Mouse (Mus musculus) brain, embryonic 14.5 days (tissue): ENCODE measurements around the gene Glycam1. TPM values are rescaled to one million over a fixed set of nuclear protein-coding genes. Genes with fewer than 3 reads are reported as not detected.
A peak's percentile ranks its signal among the peaks of the same experiment; 100 is the strongest.

Source experiments
- DNase-seq: peaks from one replicate; pipeline ENCODE4 v3.0.0-alpha.2; 2011; ENCODE audit warnings: low read depth
- CTCF ChIP-seq: fragments of 200-500 bp; IDR thresholded peaks from 2 replicates; pipeline ENCODE4 v1.5.1; 2012; ENCODE audit warnings: inconsistent platforms, mild to moderate bottlenecking, moderate library complexity, borderline replicate concordance; ENCODE audit not compliant: insufficient read depth, insufficient read length; ENCODE audit errors: extremely low read depth
- POLR2A ChIP-seq: fragments of 200-500 bp; IDR thresholded peaks from 2 replicates; pipeline ENCODE4 v1.6.1; 2012; ENCODE audit warnings: mild to moderate bottlenecking, inconsistent platforms, borderline replicate concordance; ENCODE audit not compliant: poor library complexity, insufficient read depth, insufficient read length, severe bottlenecking; ENCODE audit errors: extremely low read depth
- polyA plus RNA-seq: library from polyadenylated mRNA; depleted of rRNA; stranded (reverse); fragments of >200 nt; gene quantifications from 2 replicates; pipeline ENCODE4 v1.2.3, GENCODE M21; 2012; rRNA removed

Gene Glycam1
- polyA plus RNA-seq, 1 experiment: not detected

- peak; percentile 98 for DNase-seq
- TF ChIP-seq POLR2A (no peak), CTCF (no peak)
These were observed 46.1 kb downstream of the Glycam1 start for GRCm38 (mm10) chr15:103518600-103519385.

DNA sequence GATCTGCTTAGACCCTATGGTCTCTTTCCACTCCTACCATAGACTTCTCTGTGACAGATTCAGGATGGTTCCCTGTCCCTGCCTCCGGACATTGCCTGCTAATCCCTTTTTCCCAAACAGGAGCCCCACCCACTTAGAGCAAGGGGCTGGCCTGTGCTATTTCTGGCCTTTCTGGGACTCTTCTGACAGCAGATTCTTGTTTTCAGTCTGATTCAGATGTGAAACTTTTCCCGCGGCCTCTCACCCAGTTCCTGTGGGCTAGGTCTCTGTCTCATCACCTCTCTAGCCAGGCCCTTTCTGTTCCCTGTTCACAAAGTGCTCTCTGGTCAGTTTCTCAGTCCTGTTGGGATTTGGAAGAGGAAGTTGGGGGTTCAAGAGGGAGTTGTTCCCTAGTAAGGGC, 50.0 kb downstream of the Glycam1 start:
- DNase-seq: no peak
- TF ChIP-seq CTCF: no peak
- no peak for TF ChIP-seq POLR2A

DNA sequence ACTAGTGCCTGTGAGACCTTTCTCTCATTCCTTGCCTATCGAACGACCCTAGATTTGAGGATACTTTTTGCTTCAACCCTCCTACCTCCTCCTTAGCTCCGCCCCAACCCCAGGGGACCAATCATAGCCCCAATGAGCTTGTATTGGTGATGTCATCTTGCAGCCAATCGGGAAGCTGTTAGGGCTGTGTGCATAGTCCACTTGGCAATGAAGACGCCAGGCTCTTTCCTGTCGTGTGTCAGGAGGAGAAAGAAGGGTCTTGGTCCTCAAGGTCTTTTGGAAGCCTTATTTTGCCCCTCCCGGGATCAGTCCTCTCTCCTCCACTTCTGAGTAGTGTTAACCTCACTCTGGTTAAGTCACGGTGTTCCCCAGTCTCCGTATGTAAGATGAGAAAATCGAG, 50.8 kb downstream of the Glycam1 start:
- peak; percentile 98 for DNase-seq
- TF ChIP-seq CTCF (no peak), POLR2A (peak; percentile 68; the same call in 1 of the 2 replicates)

DNA sequence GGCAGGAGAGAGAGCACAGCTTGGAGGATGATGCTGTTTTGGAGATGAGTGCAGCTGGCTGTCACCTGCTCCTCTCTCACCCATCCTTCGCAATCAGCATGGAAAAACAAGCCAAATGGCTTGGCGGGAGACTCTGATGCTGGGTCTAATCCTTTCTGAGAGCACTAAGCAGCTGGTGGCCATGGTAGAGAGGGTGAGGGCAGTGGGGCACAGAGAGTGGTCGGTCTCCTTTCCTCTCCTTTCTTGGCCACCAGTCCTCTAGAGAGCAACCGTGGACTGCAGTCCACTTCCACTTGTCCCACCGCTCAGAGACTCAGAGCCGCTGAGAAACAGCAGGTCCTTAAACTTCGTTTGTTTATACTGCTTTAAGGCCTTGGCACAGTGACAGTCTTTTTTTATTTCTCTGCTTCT, 51.3 kb downstream of the Glycam1 start:
- DNase-seq: peak; percentile 77
- TF ChIP-seq CTCF: no peak

Other genes starting within 250 kb of the Glycam1 start
- gene Zfp385a, start 225.0 kb downstream of the Glycam1 start, polyA plus RNA-seq: 20.3 and 37.5 TPM in 2 replicates
- 7.6 and 11.1 TPM in 2 replicates for gene Itga5, start 198.3 kb downstream of the Glycam1 start, polyA plus RNA-seq
- gene Gtsf1, start 134.6 kb downstream of the Glycam1 start, polyA plus RNA-seq: not detected in 2 replicates
- not detected in 2 replicates for gene Gtsf2, start 116.6 kb downstream of the Glycam1 start, polyA plus RNA-seq
- gene Nckap1l, start 111.3 kb downstream of the Glycam1 start, polyA plus RNA-seq: 1.6 and 2.2 TPM in 2 replicates
- 92.4 and 94.5 TPM in 2 replicates for gene Pde1b, start 62.0 kb downstream of the Glycam1 start, polyA plus RNA-seq
- 63.5 and 68.4 TPM in 2 replicates for gene Ppp1r1a, start 27.1 kb downstream of the Glycam1 start, polyA plus RNA-seq
- not detected in 2 replicates for gene Mucl1, start 190.4 kb upstream of the Glycam1 start, polyA plus RNA-seq